Mouse (Mus musculus): ENCODE results near the gene Usp46. TPM values are rescaled to one million over a fixed set of nuclear protein-coding genes. Genes with fewer than 3 reads are reported as not detected.

Gene Usp46
- total and polyA plus RNA-seq, 3 experiments: 14.5 to 23.6 TPM; not detected in 1

GRCm38 (mm10) chr5:73953066-73953614 is 115.1 kb downstream of the Usp46 start:
- no peaks in the 10 kb centered on the region for H3K36me3 ChIP-seq (ENCODE audit: control insufficient read depth in 1 of 2, insufficient read depth in 2 of 2, low read length in 2 of 2)
- no peak overlapping the region for H3K9ac ChIP-seq (ENCODE audit: control insufficient read depth, low read depth, low read length, poor library complexity, severe bottlenecking)
- H3K9me3 ChIP-seq (replicated peaks; ENCODE audit: insufficient read depth, low read length): no peaks in the 10 kb centered on the region
- H3K27me3 ChIP-seq (ENCODE audit: control insufficient read depth in 1 of 2, insufficient read depth in 2 of 2, low read length in 2 of 2): peaks cover 3% of the 10 kb centered on the region in 2 experiments; a peak in 3 of 4 replicates
- no peaks in the 10 kb centered on the region for H3K4me1 ChIP-seq (ENCODE audit: control insufficient read depth in 1 of 2, insufficient read depth in 2 of 2, low read length in 2 of 2)
- no peak overlapping the region for H3K27ac ChIP-seq (ENCODE audit: control insufficient read depth, low read depth, low read length)
- no peak overlapping the region for H3K4me3 ChIP-seq (ENCODE audit: control insufficient read depth in 1 of 2, insufficient read depth in 1 of 2, low read depth in 2 of 2, low read length in 2 of 2)
- TF ChIP-seq TCF12 (IDR thresholded peaks at IDR 0.05; ENCODE audit: low read depth, low read length) (no peak), POLR2AphosphoS5 (IDR thresholded peaks at IDR 0.05; ENCODE audit: borderline replicate concordance, low read depth, low read length) (no peak), NELFE (IDR thresholded peaks at IDR 0.05; ENCODE audit: low read depth, low read length) (no peak), SMC3 (IDR thresholded peaks at IDR 0.05; ENCODE audit: low read depth, low read length) (no peak), EP300 (IDR thresholded peaks at IDR 0.05; ENCODE audit: low read depth in 1 of 2, low read length in 2 of 2) (no peak), ZC3H11A (IDR thresholded peaks at IDR 0.05; ENCODE audit: low read depth, low read length) (no peak), MAZ (IDR thresholded peaks at IDR 0.05; ENCODE audit: low read depth, low read length) (no peak), RCOR1 (IDR thresholded peaks at IDR 0.05; ENCODE audit: low read depth, low read length) (no peak), NRF1 (IDR thresholded peaks at IDR 0.05; ENCODE audit: insufficient read depth, low read depth, low read length, poor library complexity, severe bottlenecking) (no peak), MAFK (IDR thresholded peaks at IDR 0.05; ENCODE audit: borderline replicate concordance, low read depth, low read length) (no peak), POLR2AphosphoS2 (IDR thresholded peaks at IDR 0.05; ENCODE audit: low read length) (no peak), ZNF384 (IDR thresholded peaks at IDR 0.05; ENCODE audit: low read depth, low read length) (no peak)
- H3K79me2 ChIP-seq (ENCODE audit: control insufficient read depth, insufficient read depth, low read length, poor library complexity): no peaks in the 10 kb centered on the region
- no peak for DNase-seq (ENCODE audit: low read depth, low spot score)

GRCm38 (mm10) chr5:73951649-73952000 is 116.6 kb downstream of the Usp46 start:
- no peaks in the 10 kb centered on the region for H3K4me1 ChIP-seq (ENCODE audit: control insufficient read depth in 1 of 2, insufficient read depth in 2 of 2, low read length in 2 of 2)
- TF ChIP-seq ELF1 (IDR thresholded peaks at IDR 0.05; ENCODE audit: low read depth, low read length) (no peak), USF2 (IDR thresholded peaks at IDR 0.05; ENCODE audit: borderline replicate concordance in 1 of 2, insufficient read depth in 1 of 2, low read depth in 1 of 2, low read length in 2 of 2) (no peak), GABPA (IDR thresholded peaks at IDR 0.05; ENCODE audit: low read depth, low read length) (no peak), ZC3H11A (IDR thresholded peaks at IDR 0.05; ENCODE audit: low read depth, low read length) (no peak), NRF1 (IDR thresholded peaks at IDR 0.05; ENCODE audit: insufficient read depth, low read depth, low read length, poor library complexity, severe bottlenecking) (no peak), MAFK (IDR thresholded peaks at IDR 0.05; ENCODE audit: borderline replicate concordance, low read depth, low read length) (no peak), JUND (IDR thresholded peaks at IDR 0.05; ENCODE audit: low read depth, low read length) (no peak), POLR2AphosphoS2 (IDR thresholded peaks at IDR 0.05; ENCODE audit: low read length) (no peak), SMC3 (IDR thresholded peaks at IDR 0.05; ENCODE audit: low read depth, low read length) (no peak), BHLHE40 (IDR thresholded peaks at IDR 0.05; ENCODE audit: borderline replicate concordance, low read depth, low read length) (no peak), ZKSCAN1 (IDR thresholded peaks at IDR 0.05; ENCODE audit: low read depth, low read length) (no peak), MYB (IDR thresholded peaks at IDR 0.05; ENCODE audit: low read depth, low read length) (no peak), SIN3A (IDR thresholded peaks at IDR 0.05; ENCODE audit: low read length) (no peak), MYC (IDR thresholded peaks at IDR 0.05; ENCODE audit: low read depth, low read length) (no peak)
- no peak overlapping the region for H3K4me3 ChIP-seq (ENCODE audit: control insufficient read depth in 1 of 2, insufficient read depth in 1 of 2, low read depth in 2 of 2, low read length in 2 of 2)
- H3K27me3 ChIP-seq (ENCODE audit: control insufficient read depth in 1 of 2, insufficient read depth in 2 of 2, low read length in 2 of 2): peaks cover 0 to 2% of the 10 kb centered on the region in 2 experiments; a peak in 2 of 4 replicates
- H3K9ac ChIP-seq (ENCODE audit: control insufficient read depth, low read depth, low read length, poor library complexity, severe bottlenecking): no peak overlapping the region
- no peaks in the 10 kb centered on the region for H3K36me3 ChIP-seq (ENCODE audit: control insufficient read depth in 1 of 2, insufficient read depth in 2 of 2, low read length in 2 of 2)
- no peak overlapping the region for H3K27ac ChIP-seq (ENCODE audit: control insufficient read depth, low read depth, low read length)
- H3K79me2 ChIP-seq (ENCODE audit: control insufficient read depth, insufficient read depth, low read length, poor library complexity): no peaks in the 10 kb centered on the region
- no peak for DNase-seq (ENCODE audit: low read depth, low spot score)
- no peaks in the 10 kb centered on the region for H3K9me3 ChIP-seq (replicated peaks; ENCODE audit: insufficient read depth, low read length)

Data from MEL (cell line).